Mouse (Mus musculus): ENCODE data around the gene Olfr791. TPM values are rescaled to one million over a fixed set of nuclear protein-coding genes. Genes with fewer than 3 reads are reported as not detected.
A peak's percentile ranks its signal among the peaks of the same experiment; 100 is the strongest.

The Olfr791 gene
- polyA plus RNA-seq (2014; fragmentation: Nextera tagmentation; extraction: Ambion mirVana) = not detected in 2 replicates

GRCm38 (mm10) chr10:129521492-129521891, at the start of gene Olfr791:
Gene Olfr791, plus strand, starts transcription at chr10:129521792.
- no peaks in the 10 kb centered on the region for H3K9me3 ChIP-seq (ENCODE audit: control insufficient read depth, low read length)

GRCm38 (mm10) chr10:129473256-129473655, 48.3 kb upstream of the Olfr791 start:
- DNase-seq (ENCODE audit: low spot score) (no peak), ATAC-seq (ENCODE audit: insufficient number of reproducible peaks, low FRiP score, low TSS enrichment, low read depth) (no peak)
- H3K27me3 ChIP-seq (ENCODE audit: control insufficient read depth, insufficient read depth, low read length) = no peaks in the 10 kb centered on the region
- H3K9ac ChIP-seq (ENCODE audit: low read length) = no peak overlapping the region
- H3K36me3 ChIP-seq (ENCODE audit: control insufficient read depth, insufficient read depth, low read length) = no peaks in the 10 kb centered on the region
- no peak overlapping the region for H3K27ac ChIP-seq (replicated peaks; ENCODE audit: low read depth, low read length)
- 71% methylated on average over 2 of the region's 2 CpGs for WGBS
- H3K4me3 ChIP-seq (ENCODE audit: low read depth, low read length) = no peak overlapping the region
- no peaks in the 10 kb centered on the region for H3K4me1 ChIP-seq (ENCODE audit: control insufficient read depth, insufficient read depth, low read length)
- no peak overlapping the region for H3K4me2 ChIP-seq (ENCODE audit: low read depth, severe bottlenecking)
- no peaks in the 10 kb centered on the region for H3K9me3 ChIP-seq (ENCODE audit: control insufficient read depth, low read length)

More at GRCm38 (mm10) chr10:129521492-129521891, at the start of gene Olfr791:
- Histone ChIP-seq H3K27me3 (ENCODE audit: control insufficient read depth, insufficient read depth, low read length) (no peaks in the 10 kb centered on the region), H3K36me3 (ENCODE audit: control insufficient read depth, insufficient read depth, low read length) (no peaks in the 10 kb centered on the region), H3K4me2 (ENCODE audit: low read depth, severe bottlenecking) (no peak within 1 kb of the TSS), H3K9ac (ENCODE audit: low read length) (no peak within 1 kb of the TSS), H3K4me1 (ENCODE audit: control insufficient read depth, insufficient read depth, low read length) (no peaks in the 10 kb centered on the region), H3K27ac (replicated peaks; ENCODE audit: low read depth, low read length) (no peak within 1 kb of the TSS), H3K4me3 (ENCODE audit: low read depth, low read length) (no peak within 1 kb of the TSS)
- ATAC-seq (ENCODE audit: insufficient number of reproducible peaks, low FRiP score, low TSS enrichment, low read depth) (no peak), DNase-seq (ENCODE audit: low spot score) (no peak)
- WGBS = 76% methylated on average over 3 of the region's 3 CpGs

- no peak overlapping the region for H3K4me3 ChIP-seq (ENCODE audit: low read depth, low read length)
- no peak overlapping the region for H3K27ac ChIP-seq (replicated peaks; ENCODE audit: low read depth, low read length)
- H3K9ac ChIP-seq (ENCODE audit: low read length) = no peak overlapping the region
- no peak overlapping the region for H3K4me2 ChIP-seq (ENCODE audit: low read depth, severe bottlenecking)
- H3K36me3 ChIP-seq (ENCODE audit: control insufficient read depth, insufficient read depth, low read length) = no peaks in the 10 kb centered on the region
- no peaks in the 10 kb centered on the region for H3K9me3 ChIP-seq (ENCODE audit: control insufficient read depth, low read length)
- ATAC-seq (ENCODE audit: insufficient number of reproducible peaks, low FRiP score, low TSS enrichment, low read depth) (no peak), DNase-seq (ENCODE audit: low spot score) (no peak)
- H3K4me1 ChIP-seq (ENCODE audit: control insufficient read depth, insufficient read depth, low read length) = no peaks in the 10 kb centered on the region
- H3K27me3 ChIP-seq (ENCODE audit: control insufficient read depth, insufficient read depth, low read length) = no peaks in the 10 kb centered on the region
Measured at GRCm38 (mm10) chr10:129473723-129474122, 47.9 kb upstream of the Olfr791 start.

- Histone ChIP-seq H3K4me2 (ENCODE audit: low read depth, severe bottlenecking) (no peak within 1 kb of the TSS), H3K9me3 (ENCODE audit: control insufficient read depth, low read length) (no peaks in the 10 kb centered on the region), H3K27ac (replicated peaks; ENCODE audit: low read depth, low read length) (no peak within 1 kb of the TSS), H3K36me3 (ENCODE audit: control insufficient read depth, insufficient read depth, low read length) (no peaks in the 10 kb centered on the region), H3K4me1 (ENCODE audit: control insufficient read depth, insufficient read depth, low read length) (no peaks in the 10 kb centered on the region), H3K4me3 (ENCODE audit: low read depth, low read length) (no peak within 1 kb of the TSS), H3K9ac (ENCODE audit: low read length) (no peak within 1 kb of the TSS), H3K27me3 (ENCODE audit: control insufficient read depth, insufficient read depth, low read length) (no peaks in the 10 kb centered on the region)
- ATAC-seq (ENCODE audit: insufficient number of reproducible peaks, low FRiP score, low TSS enrichment, low read depth) = no peak
- WGBS = 65% methylated on average over 2 of the region's 2 CpGs
- no peak for DNase-seq (ENCODE audit: low spot score)
Measured at GRCm38 (mm10) chr10:129484452-129484851, 37.1 kb upstream of the Olfr791 start, which contains the start of gene Olfr789. Gene Olfr789, plus strand, starts transcription at chr10:129484752.

GRCm38 (mm10) chr10:129490101-129490500, 31.5 kb upstream of the Olfr791 start:
- no peak overlapping the region for H3K9ac ChIP-seq (ENCODE audit: low read length)
- WGBS = 85% methylated on average over 2 of the region's 2 CpGs
- no peaks in the 10 kb centered on the region for H3K27me3 ChIP-seq (ENCODE audit: control insufficient read depth, insufficient read depth, low read length)
- no peak overlapping the region for H3K4me3 ChIP-seq (ENCODE audit: low read depth, low read length)
- no peak for DNase-seq (ENCODE audit: low spot score)
- no peaks in the 10 kb centered on the region for H3K4me1 ChIP-seq (ENCODE audit: control insufficient read depth, insufficient read depth, low read length)
- H3K4me2 ChIP-seq (ENCODE audit: low read depth, severe bottlenecking) = no peak overlapping the region
- ATAC-seq (ENCODE audit: insufficient number of reproducible peaks, low FRiP score, low TSS enrichment, low read depth) = no peak
- H3K27ac ChIP-seq (replicated peaks; ENCODE audit: low read depth, low read length) = no peak overlapping the region
- no peaks in the 10 kb centered on the region for H3K36me3 ChIP-seq (ENCODE audit: control insufficient read depth, insufficient read depth, low read length)
- no peaks in the 10 kb centered on the region for H3K9me3 ChIP-seq (ENCODE audit: control insufficient read depth, low read length)

- H3K27ac ChIP-seq (replicated peaks; ENCODE audit: low read depth, low read length) = no peak within 1 kb of the TSS
- no peaks in the 10 kb centered on the region for H3K27me3 ChIP-seq (ENCODE audit: control insufficient read depth, insufficient read depth, low read length)
- H3K36me3 ChIP-seq (ENCODE audit: control insufficient read depth, insufficient read depth, low read length) = no peaks in the 10 kb centered on the region
- H3K9me3 ChIP-seq (ENCODE audit: control insufficient read depth, low read length) = no peaks in the 10 kb centered on the region
- DNase-seq (ENCODE audit: low spot score) (no peak), ATAC-seq (ENCODE audit: insufficient number of reproducible peaks, low FRiP score, low TSS enrichment, low read depth) (no peak)
- no peak within 1 kb of the TSS for H3K9ac ChIP-seq (ENCODE audit: low read length)
- no peak within 1 kb of the TSS for H3K4me3 ChIP-seq (ENCODE audit: low read depth, low read length)
- no peaks in the 10 kb centered on the region for H3K4me1 ChIP-seq (ENCODE audit: control insufficient read depth, insufficient read depth, low read length)
- H3K4me2 ChIP-seq (ENCODE audit: low read depth, severe bottlenecking) = no peak within 1 kb of the TSS
Measured at GRCm38 (mm10) chr10:129498192-129498591, 23.4 kb upstream of the Olfr791 start, which contains the start of gene Olfr790. Gene Olfr790, plus strand, starts transcription at chr10:129498492.

- Histone ChIP-seq H3K4me2 (ENCODE audit: low read depth, severe bottlenecking) (no peak within 1 kb of the TSS), H3K4me3 (ENCODE audit: low read depth, low read length) (no peak within 1 kb of the TSS), H3K9me3 (ENCODE audit: control insufficient read depth, low read length) (no peaks in the 10 kb centered on the region), H3K36me3 (ENCODE audit: control insufficient read depth, insufficient read depth, low read length) (no peaks in the 10 kb centered on the region), H3K4me1 (ENCODE audit: control insufficient read depth, insufficient read depth, low read length) (no peaks in the 10 kb centered on the region), H3K27ac (replicated peaks; ENCODE audit: low read depth, low read length) (no peak within 1 kb of the TSS), H3K9ac (ENCODE audit: low read length) (no peak within 1 kb of the TSS), H3K27me3 (ENCODE audit: control insufficient read depth, insufficient read depth, low read length) (no peaks in the 10 kb centered on the region)
- 88% methylated on average over 1 of the region's 1 CpGs for WGBS
- DNase-seq (ENCODE audit: low spot score) (no peak), ATAC-seq (ENCODE audit: insufficient number of reproducible peaks, low FRiP score, low TSS enrichment, low read depth) (no peak)
Measured at GRCm38 (mm10) chr10:129538862-129539261, 17.3 kb downstream of the Olfr791 start, which contains the start of gene Olfr792. Gene Olfr792, plus strand, starts transcription at chr10:129539162.

- H3K27me3 ChIP-seq (ENCODE audit: control insufficient read depth, insufficient read depth, low read length) = no peaks in the 10 kb centered on the region
- ATAC-seq (ENCODE audit: insufficient number of reproducible peaks, low FRiP score, low TSS enrichment, low read depth) (0 out of 2 replicates have a peak, but pooled peaks have one; percentile 60), DNase-seq (ENCODE audit: low spot score) (no peak)
- H3K9ac ChIP-seq (ENCODE audit: low read length) = no peak overlapping the region
- no peaks in the 10 kb centered on the region for H3K4me1 ChIP-seq (ENCODE audit: control insufficient read depth, insufficient read depth, low read length)
- H3K9me3 ChIP-seq (ENCODE audit: control insufficient read depth, low read length) = peaks cover 1% of the 10 kb centered on the region; the same call in 1 of the 2 replicates
- H3K27ac ChIP-seq (replicated peaks; ENCODE audit: low read depth, low read length) = no peak overlapping the region
- no peaks in the 10 kb centered on the region for H3K36me3 ChIP-seq (ENCODE audit: control insufficient read depth, insufficient read depth, low read length)
- H3K4me3 ChIP-seq (ENCODE audit: low read depth, low read length) = no peak overlapping the region
- no peak overlapping the region for H3K4me2 ChIP-seq (ENCODE audit: low read depth, severe bottlenecking)
- WGBS = 62% methylated on average over 1 of the region's 1 CpGs
Measured at GRCm38 (mm10) chr10:129549354-129549753, 27.8 kb downstream of the Olfr791 start.

- H3K4me2 ChIP-seq (ENCODE audit: low read depth, severe bottlenecking) = no peak within 1 kb of the TSS
- H3K4me3 ChIP-seq (ENCODE audit: low read depth, low read length) = no peak within 1 kb of the TSS
- no peak within 1 kb of the TSS for H3K9ac ChIP-seq (ENCODE audit: low read length)
- 91% methylated on average over 2 of the region's 2 CpGs for WGBS
- H3K27me3 ChIP-seq (ENCODE audit: control insufficient read depth, insufficient read depth, low read length) = no peaks in the 10 kb centered on the region
- no peaks in the 10 kb centered on the region for H3K36me3 ChIP-seq (ENCODE audit: control insufficient read depth, insufficient read depth, low read length)
- H3K9me3 ChIP-seq (ENCODE audit: control insufficient read depth, low read length) = no peaks in the 10 kb centered on the region
- H3K27ac ChIP-seq (replicated peaks; ENCODE audit: low read depth, low read length) = no peak within 1 kb of the TSS
- DNase-seq (ENCODE audit: low spot score) (no peak), ATAC-seq (ENCODE audit: insufficient number of reproducible peaks, low FRiP score, low TSS enrichment, low read depth) (no peak)
- no peaks in the 10 kb centered on the region for H3K4me1 ChIP-seq (ENCODE audit: control insufficient read depth, insufficient read depth, low read length)
Measured at GRCm38 (mm10) chr10:129567355-129567754, 45.8 kb downstream of the Olfr791 start, which contains the start of gene Olfr794. Gene Olfr794, plus strand, starts transcription at chr10:129567655.
